Mouse (Mus musculus) brain, embryonic 18.5 days (tissue): Measurements from ENCODE around the gene Creb1.
"Not testable (repeated sequence)": the region's sequence is repeated elsewhere in the genome, so short reads cannot be mapped to it uniquely, and the experiment has no call there.

Source experiments
- DNase-seq: peaks from one replicate; pipeline ENCODE4 v3.0.0-alpha.2; 2012; ENCODE audit warnings: low read depth, low spot score

Gene Creb1

GRCm38 (mm10) chr1:64538837-64539367 lies 6.5 kb downstream of the Creb1 start:
- DNase-seq: no peak

GRCm38 (mm10) chr1:64543750-64544149 lies 11.3 kb downstream of the Creb1 start:
- DNase-seq: no peak

DNA sequence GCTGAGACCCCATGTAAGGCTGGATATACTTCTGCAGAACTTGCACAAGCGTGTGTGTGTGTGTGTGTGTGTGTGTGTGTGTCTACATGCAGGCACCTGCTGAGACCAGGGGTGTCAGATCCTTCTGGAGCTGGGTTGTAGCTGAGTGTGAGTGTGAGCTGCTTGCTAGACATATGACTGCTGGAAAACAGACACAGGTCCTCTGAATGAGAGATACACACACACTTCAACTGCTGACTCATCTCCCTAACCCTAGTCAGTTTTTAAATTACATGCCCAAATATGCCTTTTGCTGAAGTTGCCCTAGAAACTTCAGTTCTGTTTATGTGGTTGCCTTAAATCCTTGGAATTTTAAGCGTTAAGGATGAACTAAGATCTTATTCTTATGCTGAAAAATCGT lies 13.6 kb downstream of the Creb1 start:
- DNase-seq: no peak

DNA sequence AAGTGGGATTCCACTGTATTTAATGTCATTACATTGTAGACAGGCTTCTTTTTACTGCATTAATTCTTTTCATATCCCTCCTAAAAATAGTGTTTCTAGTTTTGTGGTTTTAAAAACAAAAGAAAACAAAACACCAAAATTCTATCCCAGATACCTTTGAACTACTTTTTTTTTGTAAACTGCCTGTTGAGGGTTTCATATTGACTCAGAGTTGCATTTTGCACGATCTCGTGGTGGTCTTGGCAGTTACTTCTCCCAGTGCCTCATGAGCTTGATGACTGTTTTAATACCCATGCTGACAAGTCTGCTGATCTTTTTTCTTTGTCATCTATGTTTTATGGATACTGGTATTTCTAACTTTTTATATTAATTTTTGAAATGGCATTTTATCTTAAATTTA lies 16.9 kb downstream of the Creb1 start:
- DNase-seq: no peak

DNA sequence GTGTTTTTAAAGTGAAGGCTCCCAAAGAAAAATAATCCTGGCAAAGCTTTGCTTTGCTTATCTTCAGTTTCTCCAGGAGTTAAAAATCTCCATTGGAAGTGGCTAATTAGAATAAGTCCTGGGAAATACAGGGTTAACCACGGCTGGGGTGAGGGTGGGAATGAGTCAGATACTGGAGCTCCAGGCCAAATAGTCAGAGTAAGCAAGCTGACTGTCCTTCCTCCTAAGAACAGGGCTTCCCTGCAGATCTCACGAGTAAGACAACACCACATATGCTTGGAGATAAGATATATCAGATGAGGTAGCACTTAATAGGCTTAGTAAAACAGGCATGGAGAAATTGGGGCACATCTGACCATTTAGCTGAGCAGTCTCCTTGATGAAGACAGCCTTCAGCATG lies 19.5 kb downstream of the Creb1 start:
- DNase-seq: no peak

GRCm38 (mm10) chr1:64560105-64560504 lies 27.7 kb downstream of the Creb1 start:
- no peak for DNase-seq

DNA sequence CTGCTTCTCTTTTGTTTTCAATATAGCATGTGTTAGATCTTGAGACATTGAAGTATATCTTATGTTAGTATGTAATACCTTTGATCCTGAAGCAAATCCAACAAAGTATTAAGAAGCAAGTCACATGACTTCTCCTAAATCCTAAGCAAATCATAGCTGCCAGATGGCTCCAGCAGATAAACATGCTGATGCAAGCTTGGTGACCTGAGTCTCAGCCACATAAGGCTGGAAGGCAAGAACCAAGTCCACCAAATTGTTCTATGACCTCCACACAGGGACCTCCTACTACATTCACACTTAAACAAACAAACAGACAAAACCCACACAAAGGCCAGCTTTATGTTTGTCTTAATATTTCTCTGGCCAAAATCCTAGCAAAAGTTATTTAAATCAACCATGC lies 35.8 kb downstream of the Creb1 start:
- DNase-seq: no peak

DNA sequence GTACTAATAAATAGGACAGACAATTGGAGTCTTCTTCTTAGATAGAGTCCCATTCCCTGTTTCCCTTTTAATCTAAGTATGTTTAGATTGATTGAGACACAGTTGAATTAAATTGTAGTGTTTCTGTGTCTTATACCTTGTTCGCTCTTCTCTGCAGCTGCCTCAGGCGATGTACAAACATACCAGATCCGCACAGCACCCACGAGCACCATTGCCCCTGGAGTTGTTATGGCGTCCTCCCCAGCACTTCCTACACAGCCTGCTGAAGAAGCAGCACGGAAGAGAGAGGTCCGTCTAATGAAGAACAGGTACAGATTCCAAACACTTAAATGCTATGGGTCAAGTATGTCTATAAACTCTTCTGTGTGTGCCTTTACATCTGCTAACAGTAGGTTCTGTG lies 43.6 kb downstream of the Creb1 start:
- no peak for DNase-seq

DNA sequence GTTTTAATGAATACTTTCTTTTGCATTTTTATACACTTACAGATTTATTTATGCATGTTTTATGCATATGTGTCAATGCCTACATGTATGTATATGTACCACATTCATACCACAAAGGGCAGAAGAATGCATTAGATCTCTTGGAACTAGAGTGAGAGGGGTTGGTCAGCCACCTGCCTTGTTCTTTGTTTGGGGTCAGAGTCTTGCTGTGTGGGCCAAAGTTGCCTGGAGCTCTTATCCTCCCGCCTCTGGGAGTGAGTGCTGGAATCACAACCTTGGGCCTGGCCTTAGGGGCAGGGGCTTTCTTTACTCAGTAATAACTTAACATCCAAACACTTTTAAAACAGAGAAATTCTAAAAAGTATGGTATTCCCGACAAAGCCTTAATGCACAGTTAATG lies 44.3 kb downstream of the Creb1 start:
- no peak for DNase-seq

GRCm38 (mm10) chr1:64577911-64578310 lies 45.5 kb downstream of the Creb1 start:
- DNase-seq: not testable (repeated sequence)

GRCm38 (mm10) chr1:64578801-64579200 lies 46.4 kb downstream of the Creb1 start:
- DNase-seq: no peak

DNA sequence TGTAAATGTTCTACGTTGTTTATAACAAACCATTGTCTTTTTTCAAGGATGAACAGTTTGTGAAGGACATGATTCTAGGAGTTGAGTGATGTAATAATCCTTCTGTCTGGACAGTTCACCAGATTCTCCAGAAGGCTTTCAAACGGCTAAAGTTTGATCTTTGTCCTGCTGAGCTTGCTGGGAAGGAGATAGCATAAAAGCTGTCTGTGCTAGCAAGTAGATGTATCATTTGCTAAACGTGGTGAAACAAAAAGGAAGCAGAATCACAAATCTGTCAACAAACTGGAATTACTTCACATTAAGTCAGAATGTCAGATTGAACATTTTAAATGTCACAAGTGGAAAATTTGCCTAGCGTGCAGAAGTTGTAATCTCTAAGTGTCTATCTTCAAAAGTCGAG lies 66.5 kb downstream of the Creb1 start:
- no peak for DNase-seq

DNA sequence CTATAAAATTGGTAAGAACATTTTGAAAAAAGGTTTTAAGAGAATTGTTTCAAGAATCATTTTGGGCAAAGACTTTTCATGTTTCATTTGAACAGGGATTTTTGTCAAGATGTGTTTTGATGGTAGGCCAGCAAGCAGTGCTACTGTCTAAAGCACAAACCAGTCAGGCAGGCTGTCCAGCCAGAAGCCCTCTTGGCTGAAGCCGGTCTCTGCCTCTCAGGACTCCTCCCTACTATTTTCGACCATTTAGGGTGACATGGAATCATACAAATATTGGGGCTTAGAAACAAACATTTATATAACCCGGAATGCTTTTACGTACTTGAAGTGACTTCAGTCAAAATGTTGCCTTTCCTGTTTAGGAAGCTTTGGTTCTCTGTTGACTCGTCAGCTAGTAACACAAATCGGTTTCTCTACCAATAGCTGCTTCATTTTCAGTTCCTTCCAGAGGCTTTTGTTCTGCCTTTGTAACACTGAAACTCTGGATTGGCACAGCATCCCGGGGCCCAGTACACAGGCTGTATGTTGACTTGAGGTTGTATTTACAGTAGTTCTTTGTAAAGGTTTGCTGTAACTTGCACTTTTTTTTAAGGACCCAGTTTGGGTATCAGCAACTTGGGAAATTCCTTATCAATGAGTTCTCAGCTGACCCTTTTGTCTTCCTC lies 68.1 kb downstream of the Creb1 start:
- DNase-seq: no peak

DNA sequence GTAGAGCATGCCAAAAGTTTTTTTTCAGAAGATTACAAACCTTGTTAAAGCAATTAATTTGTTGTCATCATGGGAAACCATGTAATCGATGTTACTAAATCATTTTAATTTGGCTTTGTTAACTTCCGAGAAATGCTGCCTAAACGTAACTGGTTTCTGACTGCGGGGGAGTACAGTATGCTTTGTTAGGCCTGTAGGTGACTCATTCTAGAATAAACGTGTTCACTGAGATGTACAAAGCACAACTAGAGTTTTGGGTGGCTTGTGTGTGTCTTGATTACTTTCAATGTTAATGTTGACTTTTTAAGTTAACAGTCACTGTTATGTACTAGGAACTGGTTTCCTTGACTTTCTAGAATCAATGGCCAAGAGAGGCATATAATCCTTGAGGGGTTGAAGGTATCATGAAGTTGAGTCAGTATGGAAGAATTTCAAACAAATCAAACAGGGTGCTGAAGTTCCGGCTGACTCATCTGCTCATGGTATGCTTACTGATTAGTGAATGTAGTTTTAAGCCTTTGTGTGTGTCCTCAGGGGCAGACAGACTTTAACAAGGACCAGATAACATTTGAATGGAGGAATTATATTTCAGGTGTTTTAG lies 68.9 kb downstream of the Creb1 start:
- no peak for DNase-seq

DNA sequence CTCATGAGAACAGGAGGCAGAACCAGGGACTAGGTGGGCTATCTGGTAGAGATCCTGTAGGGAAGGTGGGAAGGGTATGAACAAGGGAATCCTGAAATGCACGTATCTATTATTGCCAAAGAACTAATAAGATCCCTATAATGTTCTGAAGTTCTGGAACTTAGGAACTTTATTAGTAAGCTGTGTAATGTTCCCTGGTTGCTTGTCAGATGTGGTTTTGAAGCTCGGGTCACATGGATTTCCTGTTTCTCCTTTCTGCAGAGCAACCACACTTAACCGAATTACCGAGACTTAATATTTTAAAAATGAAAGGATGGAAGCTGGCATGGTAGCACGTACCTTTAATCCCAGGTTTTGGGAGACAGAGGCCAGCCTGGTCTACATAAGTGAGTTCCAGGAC lies 70.9 kb downstream of the Creb1 start:
- no peak for DNase-seq

GRCm38 (mm10) chr1:64609145-64609544 lies 76.7 kb downstream of the Creb1 start:
- DNase-seq: no peak

DNA sequence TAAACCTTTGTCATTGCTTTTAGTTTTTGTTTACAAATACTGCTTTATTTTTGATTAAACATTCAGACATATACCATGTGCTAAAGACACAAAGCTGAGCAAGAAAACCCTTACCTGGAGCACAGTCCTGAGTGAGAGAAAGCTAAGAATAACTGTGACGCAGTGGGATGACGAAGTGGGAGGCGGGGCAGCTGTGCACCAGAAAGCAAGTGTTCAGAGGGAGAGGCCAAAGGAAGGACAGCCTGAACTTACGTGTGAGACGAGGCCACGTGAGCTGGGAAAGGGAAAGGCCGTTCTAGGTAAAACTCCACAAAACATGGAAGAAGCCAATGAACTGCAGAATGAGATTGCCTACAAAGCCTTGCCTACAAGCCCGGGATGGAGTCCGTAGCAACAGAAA lies 77.5 kb downstream of the Creb1 start:
- DNase-seq: no peak

GRCm38 (mm10) chr1:64614311-64614710 lies 81.9 kb downstream of the Creb1 start:
- DNase-seq: no peak

- DNase-seq: no peak
Measured at GRCm38 (mm10) chr1:64614801-64615345, 82.4 kb downstream of the Creb1 start.

DNA sequence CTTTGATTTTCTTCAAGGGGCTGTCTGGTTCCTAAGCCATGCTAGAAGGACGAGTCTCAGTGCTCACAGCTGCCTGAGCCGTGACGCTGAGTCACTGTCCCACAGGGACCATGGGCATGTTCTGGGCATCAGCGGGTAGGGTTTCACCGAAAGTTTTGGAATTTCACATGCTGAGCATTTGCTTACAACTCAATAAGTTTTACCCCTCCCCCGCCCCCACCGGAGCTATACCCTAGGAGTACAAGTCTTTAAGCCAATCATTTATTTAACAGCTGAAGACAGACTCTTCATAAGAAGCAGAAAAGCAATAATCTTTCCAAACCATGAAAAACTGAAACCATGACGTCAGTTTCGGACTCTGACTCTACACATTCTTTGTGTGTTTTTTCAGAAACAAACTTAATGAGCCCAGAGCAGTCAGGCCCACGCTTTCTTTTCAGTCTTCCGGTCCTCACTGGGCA lies 83.1 kb downstream of the Creb1 start:
- DNase-seq: no peak

DNA sequence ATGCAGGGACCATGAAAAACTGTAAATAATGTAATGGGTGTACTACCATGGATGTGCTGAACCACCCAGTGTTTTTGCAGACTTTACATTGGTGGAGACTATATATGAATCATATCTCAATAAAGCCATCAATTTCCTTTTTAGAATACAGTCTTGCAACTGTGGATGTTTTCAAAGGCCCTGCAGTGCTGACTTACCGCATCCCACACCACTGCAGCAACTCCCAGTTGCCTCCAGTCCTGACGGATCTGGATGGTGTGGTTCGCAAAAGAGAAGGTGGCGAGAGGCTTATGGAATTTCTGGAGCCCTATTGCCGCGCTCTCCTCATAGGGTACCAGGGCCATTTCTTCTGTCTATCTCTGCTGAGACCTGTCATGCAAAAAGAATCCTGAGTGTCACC lies 83.6 kb downstream of the Creb1 start:
- no peak for DNase-seq

DNA sequence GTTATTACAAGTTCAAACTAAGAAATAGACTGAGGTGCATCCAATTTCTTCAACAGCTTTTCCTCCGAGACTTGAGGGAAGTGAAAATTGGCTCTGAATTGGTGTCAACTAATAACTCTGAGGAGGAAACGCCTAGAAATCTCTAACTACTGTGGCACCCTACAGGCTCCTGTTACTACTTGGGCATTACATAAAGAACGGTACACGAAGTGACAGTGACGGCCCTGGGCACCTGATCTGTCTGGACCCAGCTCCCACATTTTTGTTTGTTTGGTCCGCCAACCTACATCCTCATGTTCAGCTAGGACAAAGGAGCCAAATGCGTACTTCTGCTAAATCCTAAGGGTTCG lies 84.1 kb downstream of the Creb1 start:
- DNase-seq: no peak
